Mouse (Mus musculus): ENCODE results near the gene AY761185. TPM values are rescaled to one million over a fixed set of nuclear protein-coding genes. Genes with fewer than 3 reads are reported as not detected.

The AY761185 gene
- under 1 TPM in 1 of 2 experiments, not detected in 1; 0.67 TPM for polyA plus RNA-seq (2017; shearing (Covaris generic))

DNA sequence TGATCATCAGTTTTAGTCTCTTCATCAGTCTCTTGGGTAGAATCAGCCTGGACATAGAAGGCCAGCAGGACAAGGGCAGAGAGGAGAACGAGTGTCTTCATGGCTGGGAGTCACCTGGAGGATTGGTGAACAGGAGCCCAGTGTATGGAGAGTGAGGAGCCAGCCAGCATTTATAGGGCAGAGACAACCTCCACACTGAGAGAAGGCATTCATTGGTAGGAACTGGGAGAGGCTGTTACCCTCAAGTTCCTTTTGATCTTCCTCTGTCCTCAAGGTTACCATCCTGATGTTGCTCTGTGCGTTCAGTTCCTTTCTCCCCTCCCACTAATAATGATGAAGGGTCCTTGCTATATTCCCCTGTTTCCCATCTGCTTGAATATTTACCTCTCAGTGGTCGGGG, at the start of gene AY761185:
Gene AY761185 (minus strand): TSS at position 101 of the 400 bp plus-strand sequence.

DNA sequence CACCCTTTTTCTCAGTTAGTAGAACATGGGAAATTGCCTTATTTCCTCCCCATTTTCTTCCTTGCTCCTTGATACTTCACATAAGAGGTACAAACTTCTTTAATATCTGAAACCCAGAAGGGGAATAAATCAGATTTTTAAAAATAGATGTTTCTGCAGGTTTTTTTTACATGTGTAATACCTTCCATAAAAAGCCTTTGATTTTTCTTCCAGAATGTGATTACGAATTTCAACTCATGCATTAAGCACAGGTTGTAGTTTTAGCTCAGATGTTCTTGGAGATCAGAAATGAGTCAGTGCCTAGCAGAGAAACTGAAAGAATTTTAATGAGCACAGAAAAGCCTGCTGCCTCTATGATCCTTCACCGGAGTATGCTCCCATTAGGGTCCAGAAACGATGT, 22.5 kb downstream of the AY761185 start, which contains the start of gene Gm6040:
Gene Gm6040 (minus strand): TSS at position 101 of the 400 bp plus-strand sequence.

DNA sequence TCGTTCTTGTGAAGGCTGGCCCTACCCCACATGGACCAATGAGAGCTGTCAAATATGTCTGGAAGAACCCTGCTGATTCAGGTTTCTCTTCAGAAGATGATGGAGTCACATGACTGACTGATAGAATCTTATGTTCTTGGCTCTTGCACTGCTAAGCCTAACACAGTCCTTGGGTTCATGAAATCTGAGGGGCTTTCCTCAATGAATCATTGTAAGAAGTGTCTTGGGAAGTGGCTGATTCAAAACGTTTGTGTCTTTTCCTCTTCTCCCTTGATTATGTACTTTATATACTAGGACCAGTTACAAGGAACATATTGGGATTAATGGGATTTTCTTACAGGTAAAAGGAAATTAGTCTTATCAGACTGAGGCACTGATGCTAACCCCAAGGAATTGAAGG, 42.0 kb downstream of the AY761185 start, which contains the start of gene Gm15056:
Gene Gm15056 (minus strand): TSS at position 101 of the 400 bp plus-strand sequence.

Other genes with a start within 250 kb of the AY761185 start
- gene Defb33, start 52.0 kb downstream of the AY761185 start, polyA plus RNA-seq (2017; shearing (Covaris generic)), result not detected
- not detected for gene Gm15056, start 42.1 kb downstream of the AY761185 start, polyA plus RNA-seq (2017; shearing (Covaris generic))
- gene Gm6040, start 22.6 kb downstream of the AY761185 start, polyA plus RNA-seq (2017; shearing (Covaris generic)), result not detected
- gene Defa21, start 80.8 kb upstream of the AY761185 start, polyA plus RNA-seq (2017; shearing (Covaris generic)), result not detected
- gene Defa23, start 110.3 kb upstream of the AY761185 start, polyA plus RNA-seq (2017; shearing (Covaris generic)), result not detected
- gene Defa35, start 120.3 kb upstream of the AY761185 start, polyA plus RNA-seq (2017; shearing (Covaris generic)), result not detected
- gene Defa25, start 139.7 kb upstream of the AY761185 start, polyA plus RNA-seq (2017; shearing (Covaris generic)), result not detected
- gene Gm14851, start 151.3 kb upstream of the AY761185 start, polyA plus RNA-seq (2017; shearing (Covaris generic)), result 1 to 10 TPM in 1 of 2 experiments, under 1 TPM in 1; 0.60 to 1.9 TPM
- gene Defa30, start 189.9 kb upstream of the AY761185 start, polyA plus RNA-seq (2017; shearing (Covaris generic)), result not detected
- not detected for gene Defa22, start 217.6 kb upstream of the AY761185 start, polyA plus RNA-seq (2017; shearing (Covaris generic))
- not detected for gene Defa31, start 246.9 kb upstream of the AY761185 start, polyA plus RNA-seq (2017; shearing (Covaris generic))

All from inflammation-experienced regulatory T-cells (primary cell).